Mouse (Mus musculus): ENCODE results near the gene Gipc3.
A peak's percentile ranks its signal among the peaks of the same experiment; 100 is the strongest.

- TF ChIP-seq EP300 (IDR thresholded peaks at IDR 0.05; ENCODE audit: low read length) (no peak), KAT2A (IDR thresholded peaks at IDR 0.05; ENCODE audit: insufficient replicate concordance, low read length) (no peak), POLR2A (IDR thresholded peaks at IDR 0.05; ENCODE audit: low read depth, low read length) (peak; percentile 71), SMC3 (IDR thresholded peaks at IDR 0.05; ENCODE audit: low read depth, low read length) (no peak), MXI1 (IDR thresholded peaks at IDR 0.05; ENCODE audit: low read depth, low read length) (no peak), CTCF (conservative IDR thresholded peaks at IDR 0.05 in 1 of 2, IDR thresholded peaks at IDR 0.05 in 1 of 2; ENCODE audit: low read depth in 2 of 2, low read length in 2 of 2) (no peak), USF2 (conservative IDR thresholded peaks at IDR 0.05; ENCODE audit: low read depth, low read length) (no peak)
Measured at GRCm38 (mm10) chr10:81356991-81357844, 14.2 kb upstream of the Gipc3 start, which contains the start of gene Mfsd12.
